Mouse (Mus musculus) thymus, postnatal 0 days (tissue): ENCODE measurements around the gene Enpp3. TPM values are rescaled to one million over a fixed set of nuclear protein-coding genes. Genes with fewer than 3 reads are reported as not detected.

Experiments used
- DNase-seq: peaks from one replicate; pipeline ENCODE4 v3.0.0-alpha.2; 2015; ENCODE audit warnings: low spot score
- polyA plus RNA-seq: library from polyadenylated mRNA; unstranded; fragments of >200 nt; fragmentation: Nextera tagmentation; extraction: Ambion mirVana; gene quantifications from 2 replicates; pipeline ENCODE4 v1.2.1, GENCODE M21; 2015

Gene Enpp3
- 1.3 and 1.4 TPM in 2 replicates for polyA plus RNA-seq

GRCm38 (mm10) chr10:24842676-24843075 is at the start of gene Enpp3:
TSS of gene Enpp3 (minus strand) at chr10:24842823.
- DNase-seq, result no peak

DNA sequence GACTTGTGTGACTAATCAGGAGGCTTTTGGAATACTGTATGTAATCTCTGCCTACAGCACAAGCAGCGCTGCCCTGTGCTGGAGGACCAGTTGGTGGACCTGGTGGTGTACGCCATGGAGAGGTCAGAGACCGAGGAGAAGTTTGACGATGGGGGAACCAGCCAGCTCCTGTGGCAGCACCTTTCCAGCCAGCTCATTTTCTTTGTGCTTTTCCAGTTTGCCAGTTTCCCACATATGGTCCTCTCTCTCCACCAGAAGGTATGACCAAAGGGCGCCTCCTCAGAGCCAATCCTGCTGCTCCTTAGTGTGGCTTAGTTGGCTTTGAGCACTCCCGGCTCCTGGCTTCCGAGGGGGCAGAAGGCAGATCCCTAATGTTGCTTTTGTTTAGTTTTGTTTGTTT is 45.7 kb upstream of the Enpp3 start:
- DNase-seq, result no peak

DNA sequence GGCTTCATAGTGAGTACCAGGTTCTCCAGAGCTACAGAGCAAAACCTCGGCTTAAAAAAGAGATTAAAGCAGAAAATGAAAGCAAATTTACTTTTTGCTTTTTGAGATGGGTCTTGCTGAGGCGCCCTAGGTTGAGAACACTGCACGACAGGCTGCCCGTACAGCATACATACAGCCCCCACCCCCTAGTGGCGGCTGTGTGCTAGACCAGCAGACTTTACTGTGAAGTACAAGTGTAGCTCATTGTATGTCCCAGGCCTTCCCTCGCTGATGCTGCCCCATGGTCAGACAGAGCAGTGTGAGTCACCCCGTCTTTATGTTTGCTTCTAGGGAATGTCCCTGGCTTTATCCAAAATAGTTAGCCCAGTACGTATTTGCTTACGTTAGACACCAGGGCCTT is 43.4 kb upstream of the Enpp3 start:
- DNase-seq, result peak; percentile 6

GRCm38 (mm10) chr10:24873624-24874023 is 31.0 kb upstream of the Enpp3 start:
- DNase-seq, result no peak

- DNase-seq, result peak; percentile 95
These were observed 27.2 kb upstream of the Enpp3 start, which contains the start of gene Med23 for GRCm38 (mm10) chr10:24869760-24870290. TSS of gene Med23 (plus strand) at chr10:24869986.

- DNase-seq, result peak; percentile 7
These were observed 21.8 kb upstream of the Enpp3 start for GRCm38 (mm10) chr10:24864434-24864833.

GRCm38 (mm10) chr10:24863146-24863545 is 20.5 kb upstream of the Enpp3 start:
- no peak for DNase-seq

- DNase-seq, result no peak
These were observed 625 bp downstream of the Enpp3 start for GRCm38 (mm10) chr10:24841998-24842397.

GRCm38 (mm10) chr10:24840795-24841194 is 1.8 kb downstream of the Enpp3 start:
- DNase-seq, result no peak

- no peak for DNase-seq
These were observed 6.1 kb downstream of the Enpp3 start for GRCm38 (mm10) chr10:24836366-24837038.

DNA sequence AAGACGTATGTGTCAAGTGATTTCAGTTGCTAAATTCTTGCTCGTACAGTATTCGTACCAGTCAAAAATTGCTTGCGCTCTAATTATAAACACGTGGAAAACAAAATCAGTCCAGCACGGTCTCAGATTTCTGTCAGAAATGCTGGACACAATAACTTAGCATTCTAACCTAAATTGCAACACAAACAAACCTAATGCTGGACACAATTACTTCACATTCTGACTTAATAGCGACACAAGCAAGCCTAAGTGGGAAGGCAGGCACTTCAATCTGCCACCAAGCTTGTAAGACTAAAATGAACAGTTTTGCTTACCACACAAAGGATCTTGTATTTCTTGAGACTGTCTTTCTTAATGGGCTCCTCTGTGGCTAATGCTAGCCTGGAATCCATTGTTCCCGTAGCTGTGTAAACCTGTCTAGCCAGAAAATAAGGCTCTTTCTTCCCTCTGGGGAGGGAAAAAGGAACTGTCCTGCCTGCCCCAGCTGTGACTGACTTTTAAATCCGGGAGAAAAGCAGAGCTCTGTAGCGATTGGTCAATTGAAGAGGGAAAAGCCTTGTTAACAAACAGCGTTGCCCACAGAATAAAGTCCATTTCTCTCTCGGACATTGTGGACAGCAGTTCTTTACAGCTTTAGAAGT is 6.8 kb downstream of the Enpp3 start:
- no peak for DNase-seq

DNA sequence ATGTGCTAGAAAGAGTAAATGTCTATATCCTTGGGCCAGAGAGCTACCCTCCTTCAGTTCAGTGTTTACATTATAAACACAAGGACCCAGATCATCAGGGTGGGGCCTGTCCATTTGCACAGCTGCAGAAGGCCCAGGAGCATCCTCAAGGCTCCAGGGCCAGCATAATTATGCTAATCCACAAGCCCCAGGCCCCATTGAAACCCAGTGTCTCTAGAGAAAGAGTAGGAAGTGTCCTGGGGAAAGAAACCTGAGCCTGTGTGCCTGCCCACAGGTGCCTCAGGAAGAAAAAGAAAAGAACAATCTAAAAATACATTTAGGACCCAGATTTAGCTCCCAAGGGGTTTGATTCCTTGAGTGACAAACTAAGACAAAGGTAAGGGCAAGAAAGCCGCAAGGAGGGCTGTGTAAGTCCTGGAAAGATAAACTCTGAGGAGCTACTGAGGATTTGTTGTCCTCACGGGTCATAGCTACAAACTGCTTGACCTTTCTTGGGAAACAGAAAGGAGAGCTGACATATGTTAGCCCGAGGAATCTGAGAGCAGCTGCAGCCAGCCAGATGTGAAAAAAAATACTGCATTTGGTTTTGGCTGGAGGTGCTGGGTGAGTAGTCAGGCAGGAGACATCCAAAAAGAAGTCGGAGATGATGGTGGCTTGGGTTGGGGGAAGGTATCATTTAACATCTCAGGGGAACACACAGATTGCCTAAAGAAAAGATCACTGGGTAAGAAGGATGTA is 7.8 kb downstream of the Enpp3 start:
- DNase-seq, result no peak

- no peak for DNase-seq
These were observed 10.3 kb downstream of the Enpp3 start for GRCm38 (mm10) chr10:24832306-24832705.

DNA sequence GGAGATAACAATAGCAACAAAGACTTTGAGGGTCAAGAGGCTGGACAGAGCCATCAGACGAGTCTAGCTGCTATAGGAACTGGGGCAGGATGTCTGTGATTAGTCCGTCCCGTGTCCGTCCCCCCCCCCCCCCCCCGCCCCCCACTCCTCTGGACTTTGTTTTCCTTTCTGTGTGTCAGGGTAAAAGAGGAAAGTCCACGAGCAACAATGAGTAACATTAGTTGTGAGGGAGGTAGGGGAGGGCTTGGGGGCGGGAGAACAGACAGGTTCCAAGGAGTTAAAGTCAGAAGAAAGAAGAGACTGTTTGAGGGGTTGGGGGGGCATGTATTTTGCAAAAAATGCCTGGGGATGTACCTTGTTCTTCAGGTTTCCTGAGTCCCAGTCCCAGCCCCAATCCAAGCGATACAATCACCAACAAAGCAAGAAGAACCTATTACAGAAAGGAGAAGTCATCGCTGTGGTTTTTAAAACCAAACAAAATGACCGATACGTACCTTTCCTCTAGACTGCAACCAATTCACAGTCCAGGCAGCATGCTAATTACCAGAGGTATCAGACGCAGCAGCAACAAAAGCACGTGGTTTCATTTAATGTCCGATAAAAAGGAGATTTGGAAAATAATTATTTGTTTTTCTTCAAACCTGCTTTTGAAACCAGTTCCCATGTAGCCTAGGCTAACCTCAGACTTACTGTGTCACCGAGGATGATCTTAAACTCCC is 11.1 kb downstream of the Enpp3 start:
- DNase-seq, result no peak

DNA sequence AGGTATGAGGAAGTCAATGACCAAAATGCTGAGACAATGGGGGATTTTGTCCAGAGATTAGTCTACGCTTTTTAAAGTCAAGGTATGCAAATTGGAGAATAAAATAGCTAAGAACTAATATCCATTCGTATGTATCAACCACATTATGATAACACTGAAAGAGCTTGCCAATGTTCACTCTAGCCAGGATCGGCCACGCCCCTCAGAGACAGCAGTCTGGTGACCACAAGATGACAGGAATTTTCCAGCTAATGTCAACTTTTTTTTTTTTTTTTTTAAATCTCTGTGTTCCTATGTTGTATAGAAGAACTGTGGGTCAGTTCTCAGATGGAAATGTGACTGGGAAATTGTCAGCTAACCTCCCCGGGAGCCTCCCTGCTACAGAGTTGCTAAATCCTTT is 12.2 kb downstream of the Enpp3 start:
- no peak for DNase-seq

GRCm38 (mm10) chr10:24828136-24828535 is 14.5 kb downstream of the Enpp3 start:
- no peak for DNase-seq

GRCm38 (mm10) chr10:24826130-24826529 is 16.5 kb downstream of the Enpp3 start:
- DNase-seq, result no peak

- DNase-seq, result no peak
These were observed 17.1 kb downstream of the Enpp3 start for GRCm38 (mm10) chr10:24825456-24826081.

DNA sequence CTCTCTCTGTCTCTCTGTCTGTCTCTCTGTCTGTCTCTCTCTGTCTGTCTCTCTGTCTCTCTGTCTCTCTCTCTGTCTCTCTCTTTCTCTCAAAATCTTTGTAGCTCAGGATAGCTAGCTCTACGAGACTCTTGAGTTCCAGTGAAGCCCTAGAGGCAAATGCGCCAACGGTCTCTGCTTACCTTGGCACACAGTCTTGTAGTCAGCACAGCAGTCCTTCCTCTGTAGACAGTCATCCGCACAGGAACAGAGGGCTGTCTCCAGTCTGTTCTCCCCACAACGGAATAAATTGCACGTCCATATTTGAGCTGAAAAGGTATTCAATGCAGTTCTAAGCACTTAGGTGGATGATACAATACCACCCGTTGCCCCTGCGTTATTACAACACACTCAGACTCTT is 18.0 kb downstream of the Enpp3 start:
- DNase-seq, result no peak

GRCm38 (mm10) chr10:24823697-24824535 is 18.7 kb downstream of the Enpp3 start:
- peak; percentile 28 for DNase-seq
